Mouse (Mus musculus): ENCODE data around the gene Lyrm4. TPM values are rescaled to one million over a fixed set of nuclear protein-coding genes. Genes with fewer than 3 reads are reported as not detected.

Gene Lyrm4
- polyA plus RNA-seq (2015; fragmentation: Nextera tagmentation; extraction: Ambion mirVana): 25.7 and 25.9 TPM in 2 replicates

- under 1% methylated on average over 75 of the region's 75 CpGs for WGBS
- ATAC-seq: peak; percentile 99
Measured at GRCm38 (mm10) chr13:36117143-36118014, at the start of gene Lyrm4, which contains the start of gene Fars2. Lyrm4 (minus strand) TSS chr13:36117526. Fars2 (plus strand) TSS chr13:36117412.

GRCm38 (mm10) chr13:36163898-36164297, 46.6 kb upstream of the Lyrm4 start:
- Histone ChIP-seq H3K9me3 (no peaks in the 10 kb centered on the region), H3K27ac (no peak overlapping the region), H3K4me3 (replicated peaks) (no peak overlapping the region), H3K4me2 (replicated peaks) (no peak overlapping the region), H3K27me3 (replicated peaks) (no peaks in the 10 kb centered on the region), H3K36me3 (no peaks in the 10 kb centered on the region), H3K4me1 (replicated peaks) (no peaks in the 10 kb centered on the region), H3K9ac (no peak overlapping the region)
- ATAC-seq: no peak
- 61% methylated on average over 1 of the region's 1 CpGs for WGBS

More at GRCm38 (mm10) chr13:36117143-36118014, at the start of gene Lyrm4, which contains the start of gene Fars2:
- no peaks in the 10 kb centered on the region for H3K27me3 ChIP-seq (replicated peaks)
- H3K4me2 ChIP-seq (replicated peaks): peak within 1 kb of the TSS; percentile 86
- peak within 1 kb of the TSS; percentile 75 for H3K4me3 ChIP-seq (replicated peaks)
- H3K4me1 ChIP-seq (replicated peaks): 0 out of 2 replicates have a peak, but pooled peaks cover 4% of the 10 kb centered on the region
- H3K9me3 ChIP-seq: no peaks in the 10 kb centered on the region
- H3K36me3 ChIP-seq: no peaks in the 10 kb centered on the region
- H3K27ac ChIP-seq: peak within 1 kb of the TSS; percentile 94
- peak within 1 kb of the TSS; percentile 63 for H3K9ac ChIP-seq

GRCm38 (mm10) chr13:36163411-36163810, 46.1 kb upstream of the Lyrm4 start:
- H3K27ac ChIP-seq: no peak overlapping the region
- no peak overlapping the region for H3K9ac ChIP-seq
- no peaks in the 10 kb centered on the region for H3K36me3 ChIP-seq
- no peak overlapping the region for H3K4me2 ChIP-seq (replicated peaks)
- H3K9me3 ChIP-seq: no peaks in the 10 kb centered on the region
- no peaks in the 10 kb centered on the region for H3K4me1 ChIP-seq (replicated peaks)
- no peak for ATAC-seq
- WGBS: 85% methylated on average over 5 of the region's 5 CpGs
- no peak overlapping the region for H3K4me3 ChIP-seq (replicated peaks)
- no peaks in the 10 kb centered on the region for H3K27me3 ChIP-seq (replicated peaks)

GRCm38 (mm10) chr13:36156340-36156931, 39.1 kb upstream of the Lyrm4 start:
- WGBS: 83% methylated on average over 7 of the region's 7 CpGs
- ATAC-seq: no peak

GRCm38 (mm10) chr13:36152728-36153498, 35.6 kb upstream of the Lyrm4 start:
- no peak for ATAC-seq
- WGBS: 75% methylated on average over 5 of the region's 5 CpGs
- H3K4me1 ChIP-seq (replicated peaks): 0 out of 2 replicates have a peak, but pooled peaks cover 6% of the 10 kb centered on the region

More at GRCm38 (mm10) chr13:36156340-36156931, 39.1 kb upstream of the Lyrm4 start:
- Histone ChIP-seq H3K9me3 (no peaks in the 10 kb centered on the region), H3K27me3 (replicated peaks) (no peaks in the 10 kb centered on the region), H3K9ac (no peak overlapping the region), H3K36me3 (no peaks in the 10 kb centered on the region), H3K27ac (no peak overlapping the region), H3K4me3 (replicated peaks) (no peak overlapping the region), H3K4me2 (replicated peaks) (no peak overlapping the region), H3K4me1 (replicated peaks) (no peaks in the 10 kb centered on the region)

GRCm38 (mm10) chr13:36150272-36150671, 32.9 kb upstream of the Lyrm4 start:
- ATAC-seq: no peak
- H3K27me3 ChIP-seq (replicated peaks): no peaks in the 10 kb centered on the region

More at GRCm38 (mm10) chr13:36152728-36153498, 35.6 kb upstream of the Lyrm4 start:
- no peak overlapping the region for H3K4me3 ChIP-seq (replicated peaks)
- H3K27ac ChIP-seq: no peak overlapping the region
- H3K9ac ChIP-seq: no peak overlapping the region
- H3K4me2 ChIP-seq (replicated peaks): no peak overlapping the region
- no peaks in the 10 kb centered on the region for H3K9me3 ChIP-seq
- no peaks in the 10 kb centered on the region for H3K36me3 ChIP-seq
- H3K27me3 ChIP-seq (replicated peaks): no peaks in the 10 kb centered on the region

GRCm38 (mm10) chr13:36149175-36149939, 32.0 kb upstream of the Lyrm4 start:
- Histone ChIP-seq H3K4me3 (replicated peaks) (no peak overlapping the region), H3K27me3 (replicated peaks) (no peaks in the 10 kb centered on the region), H3K4me1 (replicated peaks) (0 out of 2 replicates have a peak, but pooled peaks cover 6% of the 10 kb centered on the region), H3K27ac (peak overlapping the region; percentile 19; the same call in 1 of the 2 replicates), H3K36me3 (no peaks in the 10 kb centered on the region), H3K9ac (no peak overlapping the region), H3K4me2 (replicated peaks) (no peak overlapping the region), H3K9me3 (no peaks in the 10 kb centered on the region)
- peak; percentile 90 for ATAC-seq
- WGBS: 44% methylated on average over 6 of the region's 6 CpGs

More at GRCm38 (mm10) chr13:36150272-36150671, 32.9 kb upstream of the Lyrm4 start:
- H3K36me3 ChIP-seq: no peaks in the 10 kb centered on the region
- no peak overlapping the region for H3K4me2 ChIP-seq (replicated peaks)
- no peak overlapping the region for H3K27ac ChIP-seq
- H3K9ac ChIP-seq: no peak overlapping the region
- 0 out of 2 replicates have a peak, but pooled peaks cover 6% of the 10 kb centered on the region for H3K4me1 ChIP-seq (replicated peaks)
- H3K4me3 ChIP-seq (replicated peaks): no peak overlapping the region
- H3K9me3 ChIP-seq: no peaks in the 10 kb centered on the region
- 43% methylated on average over 5 of the region's 5 CpGs for WGBS

GRCm38 (mm10) chr13:36145601-36146000, 28.3 kb upstream of the Lyrm4 start:
- no peak overlapping the region for H3K9ac ChIP-seq
- WGBS: 75% methylated on average over 1 of the region's 1 CpGs

GRCm38 (mm10) chr13:36140247-36141016, 23.1 kb upstream of the Lyrm4 start:
- ATAC-seq: peak; percentile 59
- H3K27ac ChIP-seq: no peak overlapping the region
- 68% methylated on average over 5 of the region's 5 CpGs for WGBS

More at GRCm38 (mm10) chr13:36145601-36146000, 28.3 kb upstream of the Lyrm4 start:
- ATAC-seq: no peak
- H3K4me2 ChIP-seq (replicated peaks): no peak overlapping the region
- no peak overlapping the region for H3K4me3 ChIP-seq (replicated peaks)
- no peaks in the 10 kb centered on the region for H3K27me3 ChIP-seq (replicated peaks)
- H3K4me1 ChIP-seq (replicated peaks): 0 out of 2 replicates have a peak, but pooled peaks cover 6% of the 10 kb centered on the region
- H3K36me3 ChIP-seq: no peaks in the 10 kb centered on the region
- H3K9me3 ChIP-seq: no peaks in the 10 kb centered on the region
- H3K27ac ChIP-seq: no peak overlapping the region

GRCm38 (mm10) chr13:36139703-36140102, 22.4 kb upstream of the Lyrm4 start:
- Histone ChIP-seq H3K4me3 (replicated peaks) (no peak overlapping the region), H3K36me3 (no peaks in the 10 kb centered on the region), H3K4me1 (replicated peaks) (peaks cover 2% of the 10 kb centered on the region; the same call in 1 of the 2 replicates), H3K9ac (no peak overlapping the region), H3K27ac (no peak overlapping the region), H3K27me3 (replicated peaks) (no peaks in the 10 kb centered on the region), H3K9me3 (no peaks in the 10 kb centered on the region), H3K4me2 (replicated peaks) (no peak overlapping the region)
- ATAC-seq: peak; percentile 41; the same call in 1 of the 2 replicates
- 70% methylated on average over 5 of the region's 5 CpGs for WGBS

More at GRCm38 (mm10) chr13:36140247-36141016, 23.1 kb upstream of the Lyrm4 start:
- no peak overlapping the region for H3K9ac ChIP-seq
- H3K36me3 ChIP-seq: no peaks in the 10 kb centered on the region
- no peaks in the 10 kb centered on the region for H3K9me3 ChIP-seq
- H3K4me1 ChIP-seq (replicated peaks): peaks cover 2% of the 10 kb centered on the region; the same call in 1 of the 2 replicates
- H3K4me3 ChIP-seq (replicated peaks): no peak overlapping the region
- no peak overlapping the region for H3K4me2 ChIP-seq (replicated peaks)
- no peaks in the 10 kb centered on the region for H3K27me3 ChIP-seq (replicated peaks)

Measured in intestine, embryonic 15.5 days (tissue).